Mouse (Mus musculus) hindbrain, embryonic 15.5 days (tissue): Measurements from ENCODE around the gene Fgfr2. TPM values are rescaled to one million over a fixed set of nuclear protein-coding genes. Genes with fewer than 3 reads are reported as not detected.
A peak's percentile ranks its signal among the peaks of the same experiment; 100 is the strongest.

Source experiments
- ATAC-seq: fragments of 200-750 bp; cut with Nextera tagmentation; 2 replicates; pipeline ENCODE4 v1.8.0; 2017; ENCODE audit warnings: low read depth, moderate number of reproducible peaks, moderate TSS enrichment; ENCODE audit not compliant: low FRiP score
- H3K27ac ChIP-seq: fragments of 300-500 bp; sonication (generic); replicated peaks from 2 replicates; pipeline ENCODE4 v1.5.1; 2015; ENCODE audit warnings: mild to moderate bottlenecking, inconsistent platforms
- H3K27me3 ChIP-seq: fragments of 300-500 bp; sonication (generic); 2 replicates; pipeline ENCODE4 v1.6.1; 2015; ENCODE audit warnings: control low read depth, inconsistent platforms
- H3K36me3 ChIP-seq: fragments of 300-500 bp; sonication (generic); 2 replicates; pipeline ENCODE4 v1.6.1; 2015; ENCODE audit warnings: control low read depth, inconsistent platforms
- H3K4me1 ChIP-seq: fragments of 300-500 bp; sonication (generic); replicated peaks from 2 replicates; pipeline ENCODE4 v1.6.1; 2015; ENCODE audit warnings: control low read depth, inconsistent platforms
- H3K4me2 ChIP-seq: fragments of 300-500 bp; sonication (generic); 2 replicates; pipeline ENCODE4 v1.6.1; 2015; ENCODE audit warnings: moderate library complexity, mild to moderate bottlenecking, inconsistent platforms
- H3K4me3 ChIP-seq: fragments of 300-500 bp; sonication (generic); 2 replicates; pipeline ENCODE4 v1.5.1; 2015; ENCODE audit warnings: mild to moderate bottlenecking, inconsistent platforms
- H3K9ac ChIP-seq: fragments of 300-500 bp; sonication (generic); 2 replicates; pipeline ENCODE4 v1.6.1; 2015; ENCODE audit warnings: inconsistent platforms
- H3K9me3 ChIP-seq: fragments of 300-500 bp; sonication (generic); 2 replicates; pipeline ENCODE4 v1.6.1; 2016; ENCODE audit warnings: control low read depth, inconsistent platforms
- WGBS: fragments of 180-500 bp; shearing (Covaris S2); methylation state at CpG from one replicate; pipeline ENCODE4 v1.1.7; 2015; 5-methylcytosine and 5-hydroxymethylcytosine counted together
- polyA plus RNA-seq: library from polyadenylated mRNA; unstranded; fragments of >200 nt; fragmentation: Nextera tagmentation; extraction: Ambion mirVana; gene quantifications from 2 replicates; pipeline ENCODE4 v1.2.1, GENCODE M21; 2015

Fgfr2 gene
- polyA plus RNA-seq, 1 experiment from 2014 or later, result 28.5 TPM

DNA sequence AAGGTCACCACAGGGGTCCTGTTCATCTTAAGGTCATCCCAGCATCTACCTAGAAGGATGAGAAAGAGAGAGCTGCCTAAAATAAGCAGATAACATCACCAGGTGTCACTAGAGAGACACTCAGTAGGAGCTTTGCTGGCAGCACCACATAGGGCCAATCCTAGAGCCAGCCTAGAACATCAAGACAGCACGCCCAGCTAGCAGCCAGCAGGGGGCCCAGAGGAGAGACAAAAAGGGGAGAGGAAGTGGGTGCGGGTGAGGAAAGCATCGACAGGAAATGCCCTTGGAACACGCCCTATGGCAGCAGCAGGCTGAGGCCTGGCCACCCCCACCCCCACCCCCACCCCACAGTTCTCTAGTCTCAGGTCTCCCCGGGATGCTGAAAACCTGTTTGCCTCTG lies 388.0 kb downstream of the Fgfr2 start:
- WGBS, result 66% methylated on average over 5 of the region's 5 CpGs
- H3K36me3 ChIP-seq, result no peaks in the 10 kb centered on the region
- ATAC-seq, result no peak
- H3K4me3 ChIP-seq, result no peak overlapping the region
- no peak overlapping the region for H3K9ac ChIP-seq
- H3K9me3 ChIP-seq, result no peaks in the 10 kb centered on the region
- H3K4me1 ChIP-seq, result peaks cover 60% of the 10 kb centered on the region
- no peaks in the 10 kb centered on the region for H3K27me3 ChIP-seq
- no peak overlapping the region for H3K27ac ChIP-seq
- H3K4me2 ChIP-seq, result no peak overlapping the region

DNA sequence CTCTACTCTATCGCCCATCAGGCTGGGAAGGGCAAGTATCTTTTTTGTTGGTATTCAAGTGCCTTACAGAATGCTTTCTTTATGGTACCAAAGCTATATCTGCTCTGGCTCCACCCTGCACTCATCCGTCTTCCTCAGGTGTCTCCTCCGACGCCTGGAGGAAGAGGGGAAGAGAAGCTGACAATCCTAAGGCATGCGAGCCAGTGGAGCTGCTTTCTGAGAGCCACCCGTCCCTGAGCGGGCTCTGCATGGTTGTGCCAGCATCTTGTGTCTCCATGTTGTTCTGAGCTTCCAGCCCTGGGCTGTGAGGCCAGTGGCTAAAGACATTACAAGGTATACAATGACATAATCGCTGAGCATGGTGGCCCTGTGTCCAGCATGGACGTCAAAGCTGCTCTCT lies 388.9 kb downstream of the Fgfr2 start:
- Histone ChIP-seq H3K4me1 (peaks cover 60% of the 10 kb centered on the region), H3K36me3 (no peaks in the 10 kb centered on the region), H3K9me3 (no peaks in the 10 kb centered on the region), H3K4me2 (no peak overlapping the region), H3K9ac (no peak overlapping the region), H3K4me3 (no peak overlapping the region), H3K27me3 (no peaks in the 10 kb centered on the region), H3K27ac (peak overlapping the region; percentile 65; the same call in 1 of the 2 replicates)
- WGBS, result 74% methylated on average over 9 of the region's 9 CpGs
- ATAC-seq, result no peak

DNA sequence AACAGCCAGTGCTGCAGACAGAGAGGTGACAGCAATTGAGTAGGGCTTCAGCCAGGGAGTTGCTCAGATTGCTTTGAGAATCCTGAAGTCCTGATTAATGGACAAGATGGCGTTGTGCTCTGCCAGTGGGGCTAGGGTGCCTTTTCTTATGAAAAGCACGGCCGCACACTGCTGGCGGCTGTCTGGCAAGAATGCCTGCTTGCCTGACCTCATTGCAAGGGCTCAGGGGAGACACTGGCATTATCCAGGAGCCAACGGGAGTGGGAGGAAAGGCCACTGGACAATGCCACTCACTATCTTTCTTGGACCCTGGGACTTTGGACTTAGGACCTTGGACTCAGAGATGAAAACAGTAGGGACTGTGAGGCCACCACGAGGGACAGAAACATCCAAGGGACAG lies 389.6 kb downstream of the Fgfr2 start:
- Histone ChIP-seq H3K36me3 (no peaks in the 10 kb centered on the region), H3K4me3 (no peak overlapping the region), H3K27me3 (no peaks in the 10 kb centered on the region), H3K4me2 (no peak overlapping the region), H3K9me3 (no peaks in the 10 kb centered on the region), H3K27ac (peak overlapping the region; percentile 65), H3K9ac (no peak overlapping the region), H3K4me1 (peaks cover 60% of the 10 kb centered on the region)
- 28% methylated on average over 6 of the region's 6 CpGs for WGBS
- ATAC-seq, result no peak

DNA sequence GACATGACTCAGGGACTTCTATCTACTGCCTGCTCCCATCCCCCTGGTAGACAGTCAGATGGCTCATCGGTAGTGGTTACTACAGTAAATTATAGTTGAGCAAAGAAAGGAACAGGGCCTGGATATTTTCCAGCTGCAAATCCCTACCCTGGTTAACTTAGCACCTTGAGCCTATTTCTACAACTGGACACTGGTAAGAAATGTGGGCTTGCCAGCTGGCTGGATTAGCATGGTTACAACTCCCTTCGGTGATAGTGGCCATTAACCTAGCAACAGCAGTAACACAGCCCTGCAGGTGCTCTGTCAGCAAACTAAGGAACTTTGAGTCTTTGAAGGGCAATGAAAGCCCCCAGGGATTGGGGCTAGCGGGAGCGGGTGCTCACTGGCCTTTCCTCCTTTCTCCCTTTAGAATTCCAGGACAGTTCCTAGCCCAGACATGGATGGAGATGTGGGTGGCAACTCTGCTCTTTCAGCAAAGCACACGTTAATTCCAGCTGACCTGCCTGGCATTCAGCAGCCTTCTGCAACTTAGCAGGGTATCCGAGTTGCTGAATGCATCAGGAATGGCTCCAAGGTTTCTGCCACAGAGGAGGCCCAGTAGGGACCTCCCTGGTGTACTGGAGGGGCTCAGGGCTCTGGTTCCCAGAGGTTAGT lies 390.9 kb downstream of the Fgfr2 start:
- Histone ChIP-seq H3K27ac (peak overlapping the region; percentile 65), H3K9ac (no peak overlapping the region), H3K4me1 (peaks cover 60% of the 10 kb centered on the region), H3K4me3 (no peak overlapping the region), H3K36me3 (no peaks in the 10 kb centered on the region), H3K4me2 (no peak overlapping the region), H3K9me3 (no peaks in the 10 kb centered on the region), H3K27me3 (no peaks in the 10 kb centered on the region)
- peak; percentile 46; the same call in 1 of the 2 replicates for ATAC-seq
- 42% methylated on average over 6 of the region's 6 CpGs for WGBS

DNA sequence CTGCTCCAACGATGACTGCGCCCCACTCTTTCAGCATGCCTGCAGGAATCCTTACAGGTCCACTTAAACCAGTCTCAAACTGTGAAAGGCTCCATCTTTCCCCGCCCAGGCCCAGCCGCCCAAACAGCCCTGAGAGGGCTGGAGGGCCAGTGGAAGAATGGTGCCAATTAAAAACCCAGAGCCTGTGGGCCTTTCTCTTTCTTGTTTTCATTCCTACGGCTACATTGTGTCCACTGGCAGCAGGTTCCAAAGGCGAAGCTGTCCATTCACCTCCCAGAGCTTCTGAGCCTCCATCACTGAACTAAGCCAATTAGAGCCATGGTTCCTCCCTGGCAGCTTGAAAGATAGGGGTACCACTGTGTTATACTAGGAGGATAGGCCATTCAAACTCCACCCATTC lies 391.6 kb downstream of the Fgfr2 start:
- 32% methylated on average over 6 of the region's 6 CpGs for WGBS
- H3K9me3 ChIP-seq, result no peaks in the 10 kb centered on the region
- no peaks in the 10 kb centered on the region for H3K27me3 ChIP-seq
- ATAC-seq, result no peak; the same call in 1 of the 2 replicates
- peak overlapping the region; percentile 65 for H3K27ac ChIP-seq
- H3K36me3 ChIP-seq, result no peaks in the 10 kb centered on the region
- H3K4me2 ChIP-seq, result no peak overlapping the region
- no peak overlapping the region for H3K9ac ChIP-seq
- H3K4me3 ChIP-seq, result no peak overlapping the region
- H3K4me1 ChIP-seq, result peaks cover 60% of the 10 kb centered on the region

DNA sequence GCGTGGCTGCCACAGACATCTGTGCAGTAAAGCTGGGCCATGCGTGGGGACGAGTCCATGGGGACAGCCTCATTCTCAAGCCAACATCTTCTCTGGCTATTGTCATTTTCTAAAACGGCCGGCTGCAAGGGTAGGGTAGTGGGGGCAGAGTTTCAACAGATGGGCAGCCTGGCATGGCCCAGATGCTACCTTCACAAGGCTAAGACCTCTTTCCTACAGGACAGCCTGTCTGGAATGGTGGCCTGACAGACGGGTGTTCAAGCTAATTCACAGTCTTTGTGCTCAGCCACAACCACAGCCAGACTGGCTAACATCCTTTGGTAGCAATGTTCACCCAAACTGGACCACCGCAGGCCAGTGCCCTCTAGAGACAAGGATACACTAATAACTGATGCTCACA lies 392.6 kb downstream of the Fgfr2 start:
- no peak for ATAC-seq
- H3K27ac ChIP-seq, result peak overlapping the region; percentile 65; the same call in 1 of the 2 replicates
- 57% methylated on average over 7 of the region's 7 CpGs for WGBS
- no peak overlapping the region for H3K9ac ChIP-seq
- no peaks in the 10 kb centered on the region for H3K27me3 ChIP-seq
- H3K36me3 ChIP-seq, result no peaks in the 10 kb centered on the region
- no peaks in the 10 kb centered on the region for H3K9me3 ChIP-seq
- no peak overlapping the region for H3K4me2 ChIP-seq
- H3K4me3 ChIP-seq, result no peak overlapping the region
- peaks cover 53% of the 10 kb centered on the region for H3K4me1 ChIP-seq

DNA sequence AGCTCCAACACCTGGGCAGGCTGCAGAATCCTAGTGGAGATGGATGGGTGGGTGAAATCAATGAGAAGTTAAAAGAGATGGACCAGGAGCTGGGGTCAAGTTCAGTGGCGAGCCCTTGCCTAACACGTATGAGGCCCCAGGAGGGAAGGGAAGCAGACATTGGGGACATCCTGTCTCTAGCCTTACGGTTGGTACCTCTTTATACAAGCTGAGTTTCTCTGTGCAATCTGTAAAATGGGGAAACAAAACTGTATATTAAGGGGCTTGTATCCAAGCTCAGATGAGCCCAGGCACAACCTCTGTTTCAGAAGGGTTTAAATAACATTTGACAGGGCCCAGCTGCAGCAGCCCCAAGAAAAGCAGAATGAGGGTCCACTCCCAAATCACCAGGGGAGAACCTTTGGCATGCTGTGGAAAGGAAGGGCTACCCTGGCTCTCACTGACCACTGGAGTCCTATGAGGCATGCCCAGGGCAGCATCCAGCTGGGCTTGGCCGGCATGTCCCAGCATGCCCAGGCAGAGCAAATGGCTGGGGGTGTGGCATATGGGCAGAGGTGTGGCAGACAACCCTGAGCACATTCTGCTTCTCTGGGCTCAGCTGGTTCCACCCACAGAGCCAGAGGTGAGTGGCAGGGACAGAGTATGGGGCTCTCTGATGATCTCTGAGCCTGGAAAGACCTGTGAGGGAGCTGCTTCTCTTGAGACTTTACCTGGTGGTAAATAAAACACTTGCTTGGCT lies 393.9 kb downstream of the Fgfr2 start:
- peak overlapping the region; percentile 14; the same call in 1 of the 2 replicates for H3K27ac ChIP-seq
- peaks cover 43% of the 10 kb centered on the region for H3K4me1 ChIP-seq
- no peaks in the 10 kb centered on the region for H3K36me3 ChIP-seq
- no peak for ATAC-seq
- no peak overlapping the region for H3K9ac ChIP-seq
- no peaks in the 10 kb centered on the region for H3K9me3 ChIP-seq
- WGBS, result 76% methylated on average over 4 of the region's 4 CpGs
- H3K27me3 ChIP-seq, result no peaks in the 10 kb centered on the region
- H3K4me2 ChIP-seq, result no peak overlapping the region
- no peak overlapping the region for H3K4me3 ChIP-seq

DNA sequence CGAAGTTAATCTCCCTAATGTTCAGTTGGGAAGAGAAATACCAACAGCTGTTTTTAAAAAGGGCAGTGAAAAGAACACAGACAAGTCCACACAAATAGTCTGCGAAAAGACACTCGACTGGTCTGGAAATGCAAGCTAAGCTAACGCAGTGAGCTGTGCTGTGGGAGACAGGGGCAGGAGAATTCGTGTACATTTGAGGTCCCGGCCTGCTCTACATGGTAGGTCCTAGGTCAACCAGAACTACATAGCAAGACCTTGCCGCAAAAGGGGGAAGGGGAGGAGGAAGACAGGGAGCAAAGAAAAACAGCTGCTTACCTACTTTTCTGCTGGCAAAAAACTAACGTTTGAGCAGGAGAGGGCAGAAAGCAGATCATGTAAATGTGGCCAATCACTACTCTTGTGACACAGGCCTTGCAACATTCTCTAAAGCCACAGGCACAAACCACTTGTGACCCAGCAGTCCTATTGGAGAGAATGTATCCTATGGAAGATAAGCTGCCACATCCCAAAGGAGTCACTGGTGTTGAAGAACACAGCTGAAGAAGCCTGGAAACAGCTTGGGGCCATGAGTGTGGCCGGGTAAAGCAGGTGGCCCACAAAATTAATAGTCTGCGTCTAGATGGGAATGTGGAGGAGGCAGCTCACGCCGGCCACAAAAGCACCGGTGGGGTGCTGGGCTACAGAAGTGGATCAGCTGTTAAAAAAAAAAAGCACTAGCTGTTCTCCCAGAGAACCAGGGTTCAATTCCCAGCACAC lies 396.9 kb downstream of the Fgfr2 start:
- no peak for ATAC-seq
- no peak overlapping the region for H3K27ac ChIP-seq
- no peaks in the 10 kb centered on the region for H3K36me3 ChIP-seq
- WGBS, result 64% methylated on average over 13 of the region's 13 CpGs
- H3K4me2 ChIP-seq, result no peak overlapping the region
- H3K27me3 ChIP-seq, result no peaks in the 10 kb centered on the region
- H3K9ac ChIP-seq, result no peak overlapping the region
- no peak overlapping the region for H3K4me3 ChIP-seq
- no peaks in the 10 kb centered on the region for H3K9me3 ChIP-seq
- H3K4me1 ChIP-seq, result peaks cover 35% of the 10 kb centered on the region

DNA sequence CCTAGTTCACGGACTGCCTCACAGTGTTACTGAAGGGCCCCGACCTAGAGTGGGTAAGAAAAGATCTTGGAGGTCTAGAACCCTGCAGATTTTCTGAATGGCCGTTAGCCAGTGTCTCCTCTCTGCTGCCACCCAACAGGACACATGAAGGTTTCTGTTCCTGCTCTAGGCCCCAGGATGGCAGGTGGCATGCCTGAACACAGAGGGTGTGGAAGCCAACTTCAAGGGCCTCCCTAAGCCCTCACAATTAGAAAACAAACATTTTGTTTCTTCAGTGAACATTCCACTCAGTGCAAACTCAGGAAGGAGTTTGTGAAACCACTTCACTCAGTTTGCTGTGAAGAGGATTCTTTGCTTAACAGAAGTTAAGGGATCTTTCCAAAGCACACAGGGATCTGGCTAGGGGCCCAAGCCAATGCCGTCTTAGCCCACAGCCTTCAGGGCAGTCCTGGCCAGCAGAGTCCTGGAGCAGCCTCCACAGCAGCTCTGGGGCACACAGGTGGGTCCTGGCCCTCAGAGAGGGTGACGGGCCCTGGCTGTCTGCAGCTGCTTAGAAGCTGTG lies 398.6 kb downstream of the Fgfr2 start:
- ATAC-seq, result no peak
- no peak overlapping the region for H3K27ac ChIP-seq
- no peak overlapping the region for H3K4me3 ChIP-seq
- peaks cover 38% of the 10 kb centered on the region for H3K4me1 ChIP-seq
- H3K9me3 ChIP-seq, result no peaks in the 10 kb centered on the region
- H3K36me3 ChIP-seq, result no peaks in the 10 kb centered on the region
- no peak overlapping the region for H3K4me2 ChIP-seq
- H3K9ac ChIP-seq, result no peak overlapping the region
- WGBS, result 83% methylated on average over 5 of the region's 5 CpGs
- H3K27me3 ChIP-seq, result no peaks in the 10 kb centered on the region

DNA sequence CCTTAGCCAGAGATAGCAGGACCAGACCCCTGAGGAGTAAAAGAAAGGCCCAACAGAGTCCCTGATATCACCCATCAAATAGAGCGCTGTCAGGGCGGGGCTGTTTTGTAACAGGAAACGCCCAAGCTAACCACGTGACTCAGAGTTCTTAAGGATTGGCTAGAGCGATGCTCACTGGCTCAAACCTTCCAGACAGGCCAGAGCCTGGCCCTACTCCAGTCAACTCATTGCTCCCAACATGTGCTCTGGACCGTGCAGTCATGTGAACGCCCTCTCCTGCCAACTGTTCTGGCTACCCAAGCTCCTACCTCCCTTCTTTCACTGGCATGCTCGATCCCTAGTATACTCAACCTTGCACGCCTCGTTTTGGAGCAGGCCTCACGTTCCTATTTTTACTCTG lies 399.2 kb downstream of the Fgfr2 start:
- no peak overlapping the region for H3K4me3 ChIP-seq
- 80% methylated on average over 11 of the region's 11 CpGs for WGBS
- H3K27ac ChIP-seq, result no peak overlapping the region
- H3K9ac ChIP-seq, result no peak overlapping the region
- no peak overlapping the region for H3K4me2 ChIP-seq
- ATAC-seq, result peak; percentile 82
- no peaks in the 10 kb centered on the region for H3K36me3 ChIP-seq
- H3K27me3 ChIP-seq, result no peaks in the 10 kb centered on the region
- no peaks in the 10 kb centered on the region for H3K9me3 ChIP-seq
- H3K4me1 ChIP-seq, result peaks cover 38% of the 10 kb centered on the region; the same call in 1 of the 2 replicates

DNA sequence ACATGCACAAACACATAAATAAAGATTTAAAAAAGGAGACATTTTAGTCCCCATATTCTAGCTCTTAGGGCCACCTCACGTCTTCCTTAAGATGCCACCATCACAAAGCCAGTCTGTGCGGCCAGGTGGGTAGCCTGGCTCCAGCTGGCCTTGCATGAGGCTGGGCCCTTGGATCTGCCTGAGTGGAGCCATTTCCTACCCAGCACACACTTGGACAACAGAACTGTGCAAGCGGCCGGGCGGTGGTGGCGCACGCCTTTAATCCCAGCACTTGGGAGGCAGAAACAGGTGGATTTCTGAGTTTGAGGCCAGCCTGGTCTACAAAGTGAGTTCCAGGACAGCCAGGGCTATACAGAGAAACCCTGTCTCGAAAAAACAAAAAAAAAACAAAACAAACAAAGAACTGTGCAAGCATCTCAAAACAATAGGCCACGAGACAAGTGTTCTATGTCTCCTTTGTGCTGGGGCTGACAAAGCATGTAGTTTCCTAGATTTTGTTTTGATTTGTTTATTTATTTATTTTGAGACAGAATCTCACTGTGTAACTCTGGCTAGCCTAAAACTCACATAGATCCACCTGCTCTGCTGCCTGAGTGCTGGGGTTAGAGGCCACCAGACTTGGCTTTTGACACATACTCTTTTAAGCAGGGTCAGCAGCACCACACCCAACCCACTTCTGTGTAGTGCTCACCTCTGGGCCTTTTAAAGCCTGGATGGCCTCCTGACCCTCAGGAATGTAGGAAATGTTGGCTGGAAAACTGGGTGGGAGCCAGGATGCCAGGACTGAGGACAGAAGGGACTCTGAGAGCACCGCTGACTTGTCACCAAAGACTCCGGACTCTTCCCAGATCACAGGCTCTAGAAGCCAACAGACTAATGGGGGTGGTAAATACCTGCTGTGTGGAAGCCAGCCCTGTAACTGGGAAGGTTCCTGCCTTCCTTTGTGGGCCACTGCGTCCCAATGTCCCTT lies 400.5 kb downstream of the Fgfr2 start:
- Histone ChIP-seq H3K9ac (no peak overlapping the region), H3K27ac (no peak overlapping the region), H3K4me1 (peaks cover 38% of the 10 kb centered on the region; the same call in 1 of the 2 replicates), H3K36me3 (no peaks in the 10 kb centered on the region), H3K4me2 (no peak overlapping the region), H3K4me3 (no peak overlapping the region), H3K27me3 (no peaks in the 10 kb centered on the region), H3K9me3 (no peaks in the 10 kb centered on the region)
- no peak for ATAC-seq
- 88% methylated on average over 12 of the region's 12 CpGs for WGBS
